Mouse (Mus musculus) thymus, postnatal 10 days (tissue): Measurements from ENCODE around the gene Tpk1.

Experiments
- DNase-seq, 2 experiments: peaks; one replicate each; pipeline ENCODE4 v3.0.0; 2021; ENCODE audit warnings: low spot score in 2 of 2

The Tpk1 gene

GRCm38 (mm10) chr6:43435987-43436541, 230.0 kb downstream of the Tpk1 start:
- DNase-seq, result no peak

GRCm38 (mm10) chr6:43434365-43434764, 231.7 kb downstream of the Tpk1 start:
- DNase-seq, result no peak

- DNase-seq, result no peak
Measured at GRCm38 (mm10) chr6:43424978-43425377, 241.1 kb downstream of the Tpk1 start.

GRCm38 (mm10) chr6:43420358-43420979, 245.6 kb downstream of the Tpk1 start:
- DNase-seq, result no peak

- no peak for DNase-seq
Measured at GRCm38 (mm10) chr6:43408949-43409348, 257.1 kb downstream of the Tpk1 start.

- no peak for DNase-seq
Measured at GRCm38 (mm10) chr6:43403076-43403475, 263.0 kb downstream of the Tpk1 start.

GRCm38 (mm10) chr6:43402219-43402997, 263.7 kb downstream of the Tpk1 start:
- DNase-seq, result no peak

- no peak for DNase-seq
Measured at GRCm38 (mm10) chr6:43396426-43396825, 269.7 kb downstream of the Tpk1 start.

- no peak for DNase-seq
Measured at GRCm38 (mm10) chr6:43395538-43395937, 270.5 kb downstream of the Tpk1 start.

- no peak for DNase-seq
Measured at GRCm38 (mm10) chr6:43391358-43391757, 274.7 kb downstream of the Tpk1 start.

- no peak for DNase-seq
Measured at GRCm38 (mm10) chr6:43387273-43387672, 278.8 kb downstream of the Tpk1 start.

GRCm38 (mm10) chr6:43384841-43385240, 281.2 kb downstream of the Tpk1 start:
- DNase-seq, result no peak

GRCm38 (mm10) chr6:43384304-43384703, 281.8 kb downstream of the Tpk1 start:
- DNase-seq, result no peak

- no peak for DNase-seq
Measured at GRCm38 (mm10) chr6:43382750-43383149, 283.3 kb downstream of the Tpk1 start.

GRCm38 (mm10) chr6:43382284-43382683, 283.8 kb downstream of the Tpk1 start:
- no peak for DNase-seq

GRCm38 (mm10) chr6:43373206-43373605, 292.9 kb downstream of the Tpk1 start:
- no peak for DNase-seq

- DNase-seq, result no peak
Measured at GRCm38 (mm10) chr6:43367434-43367945, 298.6 kb downstream of the Tpk1 start.

GRCm38 (mm10) chr6:43366952-43367351, 299.1 kb downstream of the Tpk1 start:
- no peak for DNase-seq

- no peak for DNase-seq
Measured at GRCm38 (mm10) chr6:43363917-43364316, 302.2 kb downstream of the Tpk1 start.

GRCm38 (mm10) chr6:43363291-43363820, 302.7 kb downstream of the Tpk1 start:
- no peak for DNase-seq

- no peak for DNase-seq
Measured at GRCm38 (mm10) chr6:43361248-43361647, 304.8 kb downstream of the Tpk1 start.

- no peak for DNase-seq
Measured at GRCm38 (mm10) chr6:43360214-43360613, 305.9 kb downstream of the Tpk1 start.
